Mouse (Mus musculus) macrophage (primary cell): Measurements from ENCODE around the gene Selenbp1. TPM values are rescaled to one million over a fixed set of nuclear protein-coding genes. Genes with fewer than 3 reads are reported as not detected.
"Not testable (repeated sequence)": the region's sequence is repeated elsewhere in the genome, so short reads cannot be mapped to it uniquely, and the experiment has no call there.

Source experiments
- H3K27ac ChIP-seq: fragments of 350-480 bp; formaldehyde crosslinking; 2 replicates; pipeline ENCODE4 v1.9.0; 2021
- H3K36me3 ChIP-seq: fragments of 350-480 bp; formaldehyde crosslinking; 2 replicates; pipeline ENCODE4 v1.9.0; 2021; ENCODE audit errors: inconsistent target
- H3K4me3 ChIP-seq: fragments of 350-480 bp; formaldehyde crosslinking; 2 replicates; pipeline ENCODE4 v1.9.0; 2021; ENCODE audit errors: inconsistent target
- H3K79me2 ChIP-seq: fragments of 350-480 bp; formaldehyde crosslinking; 2 replicates; pipeline ENCODE4 v1.9.0; 2021; ENCODE audit errors: inconsistent target
- WGBS: methylation state at CpG from one replicate; pipeline ENCODE4 v1.1.7; 2026; ENCODE audit warnings: inconsistent platforms; ENCODE audit not compliant: missing documents; 5-methylcytosine and 5-hydroxymethylcytosine counted together
- polyA plus RNA-seq: library from polyadenylated mRNA; stranded (reverse); fragments of 250-400 nt; gene quantifications from 3 replicates; pipeline ENCODE4 v1.2.4, GENCODE M21; 2018; ENCODE audit warnings: inconsistent platforms

Selenbp1 gene
- polyA plus RNA-seq, 1 experiment from 2014 or later: 12.8 TPM

GRCm38 (mm10) chr3:94922333-94922732 lies 10.5 kb upstream of the Selenbp1 start:
- Histone ChIP-seq H3K4me3 (no peak overlapping the region), H3K27ac (no peak overlapping the region), H3K79me2 (no peaks in the 10 kb centered on the region), H3K36me3 (no peaks in the 10 kb centered on the region)
- WGBS: 90% methylated on average over 3 of the region's 3 CpGs

GRCm38 (mm10) chr3:94924688-94925087 lies 8.2 kb upstream of the Selenbp1 start:
- WGBS: 58% methylated on average over 7 of the region's 8 CpGs
- Histone ChIP-seq H3K4me3 (no peak overlapping the region), H3K79me2 (no peaks in the 10 kb centered on the region), H3K27ac (no peak overlapping the region), H3K36me3 (no peaks in the 10 kb centered on the region)

- WGBS: 76% methylated on average over 4 of the region's 4 CpGs
- not testable (repeated sequence) for H3K4me3 ChIP-seq, H3K36me3 ChIP-seq, H3K27ac ChIP-seq, H3K79me2 ChIP-seq
These were observed 6.5 kb upstream of the Selenbp1 start for GRCm38 (mm10) chr3:94926301-94926736.

- WGBS: 80% methylated on average over 1 of the region's 4 CpGs
- not testable (repeated sequence) for H3K27ac ChIP-seq, H3K4me3 ChIP-seq, H3K36me3 ChIP-seq, H3K79me2 ChIP-seq
These were observed 3.9 kb upstream of the Selenbp1 start for GRCm38 (mm10) chr3:94928979-94929378.

- not testable (repeated sequence) for H3K36me3 ChIP-seq, H3K79me2 ChIP-seq, H3K4me3 ChIP-seq, H3K27ac ChIP-seq
- WGBS: 97% methylated on average over 5 of the region's 7 CpGs
These were observed 2.2 kb upstream of the Selenbp1 start for GRCm38 (mm10) chr3:94930386-94931266.

- not testable (repeated sequence) for H3K36me3 ChIP-seq, H3K27ac ChIP-seq, H3K4me3 ChIP-seq, H3K79me2 ChIP-seq
- WGBS: 91% methylated on average over 10 of the region's 10 CpGs
These were observed 1.3 kb upstream of the Selenbp1 start for GRCm38 (mm10) chr3:94931427-94932082.

- not testable (repeated sequence) for H3K36me3 ChIP-seq, H3K79me2 ChIP-seq, H3K4me3 ChIP-seq
- H3K27ac ChIP-seq: peak overlapping the region; percentile 55; the same call in 1 of the 2 replicates
- WGBS: 81% methylated on average over 2 of the region's 2 CpGs
These were observed 577 bp upstream of the Selenbp1 start for GRCm38 (mm10) chr3:94932279-94932678.

- not testable (repeated sequence) for H3K36me3 ChIP-seq, H3K27ac ChIP-seq, H3K79me2 ChIP-seq
- H3K4me3 ChIP-seq: peak overlapping the region; percentile 41; the same call in 1 of the 2 replicates
- WGBS: no CpG with 5 or more reads among the region's 2 CpGs
These were observed 748 bp downstream of the Selenbp1 start for GRCm38 (mm10) chr3:94933604-94934003.

GRCm38 (mm10) chr3:94934564-94934963 lies 1.7 kb downstream of the Selenbp1 start:
- H3K79me2 ChIP-seq, H3K36me3 ChIP-seq, H3K27ac ChIP-seq, H3K4me3 ChIP-seq: not testable (repeated sequence)
- WGBS: 100% methylated on average over 3 of the region's 3 CpGs

GRCm38 (mm10) chr3:94935332-94935731 lies 2.5 kb downstream of the Selenbp1 start:
- not testable (repeated sequence) for H3K4me3 ChIP-seq, H3K27ac ChIP-seq, H3K36me3 ChIP-seq, H3K79me2 ChIP-seq
- 77% methylated on average over 3 of the region's 3 CpGs for WGBS

GRCm38 (mm10) chr3:94936147-94936546 lies 3.3 kb downstream of the Selenbp1 start:
- H3K79me2 ChIP-seq, H3K27ac ChIP-seq, H3K36me3 ChIP-seq, H3K4me3 ChIP-seq: not testable (repeated sequence)
- 88% methylated on average over 4 of the region's 5 CpGs for WGBS

- not testable (repeated sequence) for H3K36me3 ChIP-seq, H3K4me3 ChIP-seq, H3K27ac ChIP-seq, H3K79me2 ChIP-seq
- WGBS: 100% methylated on average over 6 of the region's 7 CpGs
These were observed 4.3 kb downstream of the Selenbp1 start for GRCm38 (mm10) chr3:94937194-94937593.

GRCm38 (mm10) chr3:94940033-94940432 lies 7.2 kb downstream of the Selenbp1 start:
- 86% methylated on average over 6 of the region's 9 CpGs for WGBS
- not testable (repeated sequence) for H3K79me2 ChIP-seq, H3K4me3 ChIP-seq, H3K36me3 ChIP-seq, H3K27ac ChIP-seq

GRCm38 (mm10) chr3:94942211-94942967 lies 9.5 kb downstream of the Selenbp1 start:
- not testable (repeated sequence) for H3K4me3 ChIP-seq, H3K79me2 ChIP-seq, H3K27ac ChIP-seq, H3K36me3 ChIP-seq
- WGBS: 51% methylated on average over 2 of the region's 9 CpGs

GRCm38 (mm10) chr3:94943706-94944105 lies 10.8 kb downstream of the Selenbp1 start:
- 52% methylated on average over 3 of the region's 4 CpGs for WGBS
- H3K79me2 ChIP-seq, H3K27ac ChIP-seq, H3K4me3 ChIP-seq, H3K36me3 ChIP-seq: not testable (repeated sequence)
